Mouse (Mus musculus) MEL (cell line): ENCODE results near the gene Sgpp2. TPM values are rescaled to one million over a fixed set of nuclear protein-coding genes. Genes with fewer than 3 reads are reported as not detected.

Experiments used
- DNase-seq: peaks from one replicate; pipeline ENCODE4 v3.0.0; 2011; ENCODE audit warnings: low read depth, low spot score
- H3K27ac ChIP-seq: 2 replicates; pipeline ENCODE4 v1.5.1; 2012; ENCODE audit warnings: low read depth, mild to moderate bottlenecking, control low read depth, low read length, moderate library complexity; ENCODE audit not compliant: control insufficient read depth
- H3K27me3 ChIP-seq, 2 experiments: fragments of 150-350 bp in 1 of 2; sonication (generic) in 1 of 2; 2 replicates each; pipeline ENCODE4 v1.6.1; 2012; ENCODE audit warnings: low read length in 2 of 2, mild to moderate bottlenecking in 2 of 2, improper control_type of control experiment in 1 of 2, moderate library complexity in 1 of 2; ENCODE audit not compliant: insufficient read depth in 2 of 2, control insufficient read depth in 1 of 2
- H3K36me3 ChIP-seq, 2 experiments: 2 replicates each; pipeline ENCODE4 v1.6.1; 2012 to 2014; ENCODE audit warnings: low read length in 2 of 2, improper control_type of control experiment in 1 of 2, inconsistent platforms in 1 of 2, mild to moderate bottlenecking in 1 of 2; ENCODE audit not compliant: insufficient read depth in 2 of 2, control insufficient read depth in 1 of 2
- H3K4me1 ChIP-seq, 2 experiments: fragments of 150-350 bp in 1 of 2; sonication (generic) in 1 of 2; 2 replicates each; pipeline ENCODE4 v1.6.1; 2012; ENCODE audit warnings: low read length in 2 of 2, improper control_type of control experiment in 1 of 2, mild to moderate bottlenecking in 1 of 2; ENCODE audit not compliant: insufficient read depth in 2 of 2, control insufficient read depth in 1 of 2
- H3K4me3 ChIP-seq, 2 experiments: fragments of 150-350 bp in 1 of 2; sonication (generic) in 1 of 2; 2 replicates each; pipeline ENCODE4 v1.5.1; 2012; ENCODE audit warnings: low read depth in 2 of 2, low read length in 2 of 2, mild to moderate bottlenecking in 2 of 2, moderate library complexity in 2 of 2, control low read depth in 1 of 2, improper control_type of control experiment in 1 of 2; ENCODE audit not compliant: control insufficient read depth in 1 of 2, insufficient read depth in 1 of 2
- H3K79me2 ChIP-seq: 2 replicates; pipeline ENCODE4 v1.6.1; 2012; ENCODE audit warnings: mild to moderate bottlenecking, low read length, moderate library complexity; ENCODE audit not compliant: control insufficient read depth, poor library complexity, insufficient read depth
- H3K9ac ChIP-seq: 2 replicates; pipeline ENCODE4 v1.6.1; 2012; ENCODE audit warnings: low read depth, mild to moderate bottlenecking, control low read depth, low read length, moderate library complexity; ENCODE audit not compliant: control insufficient read depth, poor library complexity, severe bottlenecking
- H3K9me3 ChIP-seq: fragments of 150-350 bp; sonication (generic); replicated peaks from 2 replicates; pipeline ENCODE4 v1.6.1; 2012; ENCODE audit warnings: mild to moderate bottlenecking, low read length, improper control_type of control experiment, moderate library complexity; ENCODE audit not compliant: insufficient read depth
- BHLHE40 ChIP-seq: IDR thresholded peaks from 2 replicates; pipeline ENCODE4 v1.6.1; 2012; ENCODE audit warnings: low read depth, mild to moderate bottlenecking, inconsistent platforms, low read length, improper control_type of control experiment, borderline replicate concordance
- CHD2 ChIP-seq: IDR thresholded peaks from 2 replicates; pipeline ENCODE4 v1.6.1; 2011; ENCODE audit warnings: low read length, improper control_type of control experiment
- CTCF ChIP-seq, 3 experiments: IDR thresholded peaks in 2 of 3; conservative IDR thresholded peaks in 1 of 3; 2 replicates each; pipeline ENCODE4 v1.5.1; 2011 to 2012; ENCODE audit warnings: low read length in 3 of 3, low read depth in 2 of 3, mild to moderate bottlenecking in 2 of 3, improper control_type of control experiment in 1 of 3, inconsistent platforms in 1 of 3, mixed read lengths in 1 of 3, moderate library complexity in 1 of 3; ENCODE audit not compliant: control insufficient read depth in 1 of 3, insufficient read depth in 1 of 3, poor library complexity in 1 of 3, severe bottlenecking in 1 of 3
- E2F4 ChIP-seq: IDR thresholded peaks from 2 replicates; pipeline ENCODE4 v1.6.1; 2011; ENCODE audit warnings: low read depth, low read length, improper control_type of control experiment, borderline replicate concordance
- GABPA ChIP-seq: IDR thresholded peaks from 2 replicates; pipeline ENCODE4 v1.6.1; 2012; ENCODE audit warnings: low read depth, mild to moderate bottlenecking, inconsistent platforms, low read length, improper control_type of control experiment, moderate library complexity
- JUND ChIP-seq: IDR thresholded peaks from 2 replicates; pipeline ENCODE4 v1.6.1; 2011; ENCODE audit warnings: low read depth, mild to moderate bottlenecking, improper control_type of control experiment, low read length
- KAT2A ChIP-seq: conservative IDR thresholded peaks from 2 replicates; pipeline ENCODE4 v1.6.1; 2012; ENCODE audit warnings: low read depth, low read length, improper control_type of control experiment, inconsistent platforms
- MAFK ChIP-seq: IDR thresholded peaks from 2 replicates; pipeline ENCODE4 v1.6.1; 2011; ENCODE audit warnings: low read depth, mild to moderate bottlenecking, low read length, improper control_type of control experiment, borderline replicate concordance
- MAX ChIP-seq: IDR thresholded peaks from 2 replicates; pipeline ENCODE4 v1.6.1; 2011; ENCODE audit warnings: low read length, improper control_type of control experiment
- MEF2A ChIP-seq: IDR thresholded peaks from 2 replicates; pipeline ENCODE4 v1.6.1; 2014; ENCODE audit warnings: low read depth, mild to moderate bottlenecking, inconsistent platforms, low read length, improper control_type of control experiment; ENCODE audit not compliant: poor library complexity, insufficient replicate concordance, severe bottlenecking; ENCODE audit errors: extremely low read depth
- MXI1 ChIP-seq: IDR thresholded peaks from 2 replicates; pipeline ENCODE4 v1.6.1; 2011; ENCODE audit warnings: mild to moderate bottlenecking, low read depth, low read length, improper control_type of control experiment
- MYC ChIP-seq: IDR thresholded peaks from 2 replicates; pipeline ENCODE4 v1.6.1; 2011; ENCODE audit warnings: low read depth, mild to moderate bottlenecking, low read length, improper control_type of control experiment, moderate library complexity
- NELFE ChIP-seq: IDR thresholded peaks from 2 replicates; pipeline ENCODE4 v1.6.1; 2011; ENCODE audit warnings: low read depth, low read length, improper control_type of control experiment
- NRF1 ChIP-seq: IDR thresholded peaks from 2 replicates; pipeline ENCODE4 v1.6.1; 2014; ENCODE audit warnings: low read depth, mild to moderate bottlenecking, inconsistent platforms, low read length, improper control_type of control experiment, moderate library complexity; ENCODE audit not compliant: poor library complexity, insufficient read depth, severe bottlenecking
- POLR2A ChIP-seq, 2 experiments: IDR thresholded peaks; 2 replicates each; pipeline ENCODE4 v1.6.1; 2011 to 2012; ENCODE audit warnings: low read length in 2 of 2, mild to moderate bottlenecking in 2 of 2, control low read depth in 1 of 2, improper control_type of control experiment in 1 of 2, low read depth in 1 of 2, moderate library complexity in 1 of 2; ENCODE audit not compliant: control insufficient read depth in 1 of 2, insufficient read depth in 1 of 2, poor library complexity in 1 of 2
- SIN3A ChIP-seq: IDR thresholded peaks from 2 replicates; pipeline ENCODE4 v1.6.1; 2012; ENCODE audit warnings: low read length, improper control_type of control experiment, inconsistent platforms
- SMC3 ChIP-seq: IDR thresholded peaks from 2 replicates; pipeline ENCODE4 v1.6.1; 2011; ENCODE audit warnings: low read depth, low read length, improper control_type of control experiment
- TAL1 ChIP-seq: IDR thresholded peaks from 2 replicates; pipeline ENCODE4 v1.6.1; 2012; ENCODE audit warnings: mild to moderate bottlenecking, inconsistent platforms, low read length, moderate library complexity, mixed read lengths
- TBP ChIP-seq: IDR thresholded peaks from 2 replicates; pipeline ENCODE4 v1.8.0; 2011; ENCODE audit warnings: low read depth, low read length, improper control_type of control experiment
- TCF12 ChIP-seq: IDR thresholded peaks from 2 replicates; pipeline ENCODE4 v1.6.1; 2014; ENCODE audit warnings: low read depth, mild to moderate bottlenecking, inconsistent platforms, low read length, improper control_type of control experiment, moderate library complexity
- UBTF ChIP-seq: IDR thresholded peaks from 2 replicates; pipeline ENCODE4 v1.6.1; 2012; ENCODE audit warnings: low read depth, mild to moderate bottlenecking, inconsistent platforms, low read length, improper control_type of control experiment, moderate library complexity, borderline replicate concordance; ENCODE audit not compliant: insufficient read depth
- USF1 ChIP-seq: IDR thresholded peaks from 2 replicates; pipeline ENCODE4 v1.6.1; 2014; ENCODE audit warnings: low read depth, mild to moderate bottlenecking, inconsistent platforms, low read length, improper control_type of control experiment, moderate library complexity
- ZC3H11A ChIP-seq: IDR thresholded peaks from 2 replicates; pipeline ENCODE4 v1.6.1; 2012; ENCODE audit warnings: low read depth, mild to moderate bottlenecking, inconsistent platforms, low read length, improper control_type of control experiment
- ZKSCAN1 ChIP-seq: IDR thresholded peaks from 2 replicates; pipeline ENCODE4 v1.6.1; 2012; ENCODE audit warnings: low read depth, mild to moderate bottlenecking, inconsistent platforms, low read length, improper control_type of control experiment, moderate library complexity
- polyA plus RNA-seq, 2 experiments: library from polyadenylated mRNA; stranded (reverse) in 1 of 2; unstranded in 1 of 2; fragments of >175 nt in 1 of 2; fragments of >200 nt in 1 of 2; gene quantifications; 2 replicates each; pipeline versions ENCODE4 v1.2.1 to v1.2.4; 2012; ENCODE audit warnings: low replicate concordance in 2 of 2, low read depth in 1 of 2; ENCODE audit not compliant: insufficient read length in 2 of 2, insufficient read depth in 1 of 2, missing spikeins in 1 of 2
- total RNA-seq: library from RNA; depleted of rRNA; stranded (reverse); fragments of 300-350 nt; gene quantifications from 2 replicates; pipeline ENCODE4 v1.2.3, GENCODE M21; 2012

Gene Sgpp2
- total and polyA plus RNA-seq, 3 experiments = 0.08 to 0.12 TPM; not detected in 1

DNA sequence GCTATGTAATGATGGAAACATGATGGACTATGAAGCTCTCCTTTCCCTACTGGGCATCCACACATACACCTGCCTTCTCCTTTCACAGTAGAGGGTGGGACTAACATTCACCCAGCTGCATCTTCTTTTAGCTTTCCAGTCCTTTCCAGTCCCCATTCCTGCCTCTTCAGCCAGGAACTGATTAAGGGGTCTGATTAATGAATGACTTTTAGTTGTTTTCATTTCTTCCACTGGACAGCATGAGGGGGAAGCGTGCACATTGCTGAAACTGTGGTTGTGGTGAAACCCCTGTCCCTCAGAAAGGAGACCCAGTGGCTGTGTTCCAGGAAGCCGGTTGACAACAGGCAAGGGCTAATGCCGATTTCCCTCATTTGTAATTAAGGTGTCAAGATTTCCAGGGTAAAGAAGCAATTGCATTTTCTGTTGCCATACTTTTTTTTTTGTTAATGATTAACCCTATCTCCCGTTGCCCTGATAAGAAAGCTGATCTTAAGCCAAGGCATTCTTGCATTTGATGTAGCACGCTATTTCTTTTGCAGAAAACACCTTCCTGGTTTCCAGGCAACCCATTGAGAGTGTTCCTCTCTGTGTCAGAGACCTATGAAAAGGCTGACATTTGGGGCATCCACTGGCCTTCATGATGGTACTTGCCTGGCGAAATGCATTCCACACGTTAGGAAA lies 12.1 kb downstream of the Sgpp2 start:
- no peak overlapping the region for H3K4me3 ChIP-seq
- H3K27me3 ChIP-seq = no peaks in the 10 kb centered on the region
- H3K27ac ChIP-seq = no peak overlapping the region
- no peak for TF ChIP-seq GABPA
- no peak for TF ChIP-seq MEF2A
- no peak for TF ChIP-seq TCF12
- TF ChIP-seq TBP = no peak
- no peak for TF ChIP-seq ZKSCAN1
- TF ChIP-seq USF1 = no peak
- no peak for TF ChIP-seq SIN3A
- TF ChIP-seq TAL1 = no peak
- no peak for TF ChIP-seq MAFK
- no peak for TF ChIP-seq CTCF (IDR thresholded peaks at IDR 0.05 in 2 of 3, conservative IDR thresholded peaks at IDR 0.05 in 1 of 3; ENCODE audit: control insufficient read depth in 1 of 3, insufficient read depth in 1 of 3, low read depth in 2 of 3, low read length in 3 of 3, poor library complexity in 1 of 3, severe bottlenecking in 1 of 3)
- no peak for TF ChIP-seq E2F4
- TF ChIP-seq NRF1 = no peak
- TF ChIP-seq POLR2A (IDR thresholded peaks at IDR 0.05; ENCODE audit: control insufficient read depth in 1 of 2, insufficient read depth in 1 of 2, low read depth in 1 of 2, low read length in 2 of 2, poor library complexity in 1 of 2) = no peak
- TF ChIP-seq KAT2A = no peak
- no peak for TF ChIP-seq MYC
- no peak for TF ChIP-seq UBTF
- TF ChIP-seq MAX = no peak
- TF ChIP-seq BHLHE40 = no peak
- no peak for TF ChIP-seq ZC3H11A
- H3K36me3 ChIP-seq = peaks cover 0 to 6% of the 10 kb centered on the region in 2 experiments; a peak in 2 of 4 replicates
- no peaks in the 10 kb centered on the region for H3K79me2 ChIP-seq
- no peaks in the 10 kb centered on the region for H3K9me3 ChIP-seq
- no peak for DNase-seq
- peaks cover 0 to 5% of the 10 kb centered on the region in 2 experiments; a peak in 1 of 4 replicates for H3K4me1 ChIP-seq
- H3K9ac ChIP-seq = no peak overlapping the region

DNA sequence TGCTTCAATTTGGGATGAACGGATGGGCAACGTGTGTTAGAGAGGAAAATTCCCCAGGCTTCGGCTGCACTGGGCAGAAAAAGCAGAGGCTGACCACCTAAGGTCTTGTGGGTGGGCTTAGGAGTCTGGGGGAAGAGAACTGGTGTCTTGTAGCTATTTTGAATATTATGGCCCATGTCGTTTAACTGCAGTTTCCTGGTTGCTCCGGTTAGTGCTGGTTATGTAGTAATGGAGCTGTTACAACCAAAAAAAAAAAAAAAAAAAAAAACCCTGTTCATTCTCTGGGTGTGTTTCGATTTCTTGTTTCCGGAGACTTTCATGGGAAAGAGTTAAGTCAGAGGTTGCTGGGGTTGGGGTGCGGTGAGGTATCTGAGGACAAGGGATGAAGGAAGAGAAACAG lies 12.7 kb downstream of the Sgpp2 start:
- no peak overlapping the region for H3K27ac ChIP-seq
- H3K9ac ChIP-seq = no peak overlapping the region
- H3K79me2 ChIP-seq = no peaks in the 10 kb centered on the region
- H3K4me1 ChIP-seq = peaks cover 0 to 5% of the 10 kb centered on the region in 2 experiments; a peak in 1 of 4 replicates
- H3K4me3 ChIP-seq = no peak overlapping the region
- peaks cover 0 to 6% of the 10 kb centered on the region in 2 experiments; a peak in 2 of 4 replicates for H3K36me3 ChIP-seq
- no peak for DNase-seq
- H3K9me3 ChIP-seq = no peaks in the 10 kb centered on the region
- no peak for TF ChIP-seq JUND
- TF ChIP-seq POLR2A (IDR thresholded peaks at IDR 0.05; ENCODE audit: control insufficient read depth in 1 of 2, insufficient read depth in 1 of 2, low read depth in 1 of 2, low read length in 2 of 2, poor library complexity in 1 of 2) = no peak
- TF ChIP-seq E2F4 = no peak
- TF ChIP-seq SMC3 = no peak
- TF ChIP-seq MXI1 = no peak
- no peak for TF ChIP-seq ZC3H11A
- TF ChIP-seq CHD2 = no peak
- TF ChIP-seq USF1 = no peak
- no peak for TF ChIP-seq NELFE
- no peaks in the 10 kb centered on the region for H3K27me3 ChIP-seq
